Mouse (Mus musculus) C2C12 (cell line): ENCODE measurements around the gene Grrp1. TPM values are rescaled to one million over a fixed set of nuclear protein-coding genes. Genes with fewer than 3 reads are reported as not detected.

Source experiments
- H3K27me3 ChIP-seq: one replicate; pipeline ENCODE4 v1.6.1; 2011; ENCODE audit not compliant: control insufficient read depth, insufficient read depth, insufficient read length
- H3K36me3 ChIP-seq: one replicate; pipeline ENCODE4 v1.6.1; 2011; ENCODE audit not compliant: control insufficient read depth, insufficient read depth
- H3K4me3 ChIP-seq: one replicate; pipeline ENCODE4 v1.5.1; 2011; ENCODE audit warnings: mild to moderate bottlenecking, control low read depth; ENCODE audit not compliant: poor library complexity, insufficient read depth, severe bottlenecking
- H3K79me2 ChIP-seq: one replicate; pipeline ENCODE4 v1.6.1; 2011; ENCODE audit not compliant: control insufficient read depth, insufficient read depth
- H3K79me3 ChIP-seq: one replicate; pipeline ENCODE4 v1.6.1; 2011; ENCODE audit warnings: low read depth, control low read depth
- H3ac ChIP-seq: one replicate; pipeline ENCODE3; 2011; ENCODE audit warnings: low read depth; ENCODE audit not compliant: control insufficient read depth, insufficient read length
- CEBPB ChIP-seq: IDR thresholded peaks from one replicate; pipeline ENCODE4 v1.6.1; 2011; ENCODE audit warnings: low read depth, mild to moderate bottlenecking, control low read depth, moderate library complexity
- CTCF ChIP-seq: IDR thresholded peaks from one replicate; pipeline ENCODE4 v1.5.1; 2011; ENCODE audit not compliant: control insufficient read depth, insufficient read depth, insufficient read length
- FOSL1 ChIP-seq: IDR thresholded peaks from one replicate; pipeline ENCODE4 v1.8.0; 2011; ENCODE audit warnings: mild to moderate bottlenecking, low read length; ENCODE audit not compliant: poor library complexity, insufficient read depth, severe bottlenecking
- MAX ChIP-seq: IDR thresholded peaks from one replicate; pipeline ENCODE4 v1.6.1; 2011; ENCODE audit warnings: mild to moderate bottlenecking, control low read depth
- MYOD1 ChIP-seq: IDR thresholded peaks from one replicate; pipeline ENCODE4 v1.6.1; 2011; ENCODE audit warnings: low read depth; ENCODE audit not compliant: control insufficient read depth, insufficient read length
- MYOG ChIP-seq: IDR thresholded peaks from one replicate; pipeline ENCODE4 v1.6.1; 2011; ENCODE audit not compliant: control insufficient read depth, insufficient read length; ENCODE audit errors: extremely low read depth
- USF1 ChIP-seq: IDR thresholded peaks from one replicate; pipeline ENCODE4 v1.6.1; 2011; ENCODE audit warnings: low read depth, mild to moderate bottlenecking, control low read depth, moderate library complexity
- polyA plus RNA-seq: library from polyadenylated mRNA; unstranded; fragments of >200 nt; fragmentation: generic; extraction: Trizol; gene quantifications from one replicate; pipeline ENCODE4 v1.2.1, GENCODE M21; 2012; ENCODE audit warnings: missing spikeins

Gene Grrp1
- polyA plus RNA-seq, 1 experiment: not detected

DNA sequence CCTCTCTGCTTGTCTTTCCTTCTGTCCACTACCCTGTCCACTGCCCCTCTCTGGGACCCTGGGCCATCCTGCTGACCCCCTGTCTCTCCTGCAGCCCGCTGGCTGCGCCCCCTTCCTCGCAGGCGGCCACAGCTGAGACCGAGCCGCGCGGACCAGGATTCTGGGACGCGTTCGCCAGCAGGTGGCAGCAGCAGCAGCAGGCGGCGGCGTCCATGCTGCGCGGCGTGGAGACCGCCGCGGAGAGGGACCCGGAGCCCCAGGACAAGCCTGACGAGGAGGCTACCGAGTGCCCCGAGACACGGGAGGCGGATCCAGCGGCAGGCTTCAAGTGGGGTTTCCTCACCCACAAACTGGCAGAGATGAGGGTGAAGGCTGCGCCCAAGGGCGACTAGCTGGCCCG lies 4.3 kb downstream of the Grrp1 start:
- no peak overlapping the region for H3ac ChIP-seq
- H3K79me3 ChIP-seq: peaks cover 3% of the 10 kb centered on the region
- TF ChIP-seq CTCF (peak; percentile 96), FOSL1 (no peak), CEBPB (no peak)
- peaks cover 5% of the 10 kb centered on the region for H3K79me2 ChIP-seq
- no peak overlapping the region for H3K4me3 ChIP-seq
- peaks cover 69% of the 10 kb centered on the region for H3K27me3 ChIP-seq
- no peaks in the 10 kb centered on the region for H3K36me3 ChIP-seq

- Histone ChIP-seq H3K79me3 (peaks cover 3% of the 10 kb centered on the region), H3K4me3 (no peak within 1 kb of the TSS), H3K27me3 (peaks cover 41% of the 10 kb centered on the region), H3K79me2 (peaks cover 12% of the 10 kb centered on the region), H3K36me3 (no peaks in the 10 kb centered on the region), H3ac (no peak within 1 kb of the TSS)
- TF ChIP-seq MAX (no peak), CTCF (no peak), CEBPB (no peak), FOSL1 (no peak), MYOG (no peak), MYOD1 (no peak), USF1 (no peak)
Measured at GRCm38 (mm10) chr4:134246719-134247258, 7.1 kb downstream of the Grrp1 start, which contains the start of gene Gm30191. Gene Gm30191 (plus strand): TSS chr4:134246935.

- Histone ChIP-seq H3ac (no peak overlapping the region), H3K27me3 (peaks cover 36% of the 10 kb centered on the region), H3K79me3 (peaks cover 3% of the 10 kb centered on the region), H3K36me3 (no peaks in the 10 kb centered on the region), H3K4me3 (no peak overlapping the region), H3K79me2 (peaks cover 12% of the 10 kb centered on the region)
- no peak for TF ChIP-seq CTCF
- no peak for TF ChIP-seq USF1
- no peak for TF ChIP-seq MYOG
- TF ChIP-seq MAX: no peak
- TF ChIP-seq MYOD1: no peak
- TF ChIP-seq CEBPB: no peak
- TF ChIP-seq FOSL1: no peak
Measured at GRCm38 (mm10) chr4:134246256-134246655, 7.7 kb downstream of the Grrp1 start.

DNA sequence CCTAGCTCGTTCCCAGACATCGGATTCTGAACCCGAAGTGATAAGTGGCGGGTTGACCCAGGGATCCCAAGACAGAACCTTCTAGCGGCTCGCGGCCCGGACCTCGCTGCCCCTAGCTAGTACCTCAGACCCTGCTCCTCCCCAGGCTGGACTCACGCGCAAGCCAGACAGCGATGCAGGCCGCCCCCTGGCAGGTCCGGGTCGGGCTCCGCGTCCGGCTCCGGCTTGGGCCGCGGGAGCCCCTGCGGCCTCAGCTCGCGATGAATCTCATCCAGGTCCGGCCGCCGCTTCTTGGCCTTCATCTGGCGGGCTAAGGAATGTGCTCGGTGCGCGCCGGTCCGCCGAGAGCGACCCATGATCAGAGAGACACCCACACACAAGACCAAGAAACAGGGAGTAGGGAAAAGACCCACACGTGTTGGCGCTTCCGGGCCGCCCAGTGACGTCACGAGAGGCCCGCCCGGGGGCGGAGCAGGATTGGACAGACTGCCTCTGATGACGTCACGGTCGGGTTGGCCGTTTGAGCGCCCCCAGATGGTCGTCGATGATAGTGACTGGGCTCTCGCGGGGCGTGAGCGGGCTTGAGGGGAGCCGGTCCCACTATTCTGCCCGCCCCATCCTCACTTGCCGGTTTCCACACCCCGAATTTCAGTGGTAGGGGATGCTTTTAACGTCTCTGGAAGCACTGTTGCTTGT lies 8.6 kb downstream of the Grrp1 start, which contains the start of gene Zfp593:
Gene Zfp593 (minus strand): TSS at position 445 of the 696 bp plus-strand sequence.
- H3K79me3 ChIP-seq: peaks cover 3% of the 10 kb centered on the region
- TF ChIP-seq MYOD1 (no peak), USF1 (peak; percentile 20), MYOG (no peak), MAX (peak; percentile 80), CTCF (peak; percentile 68), CEBPB (no peak), FOSL1 (no peak)
- peaks cover 12% of the 10 kb centered on the region for H3K79me2 ChIP-seq

GRCm38 (mm10) chr4:134243516-134244250 lies 10.2 kb downstream of the Grrp1 start, which contains the start of gene E130218I03Rik:
Gene E130218I03Rik (plus strand): TSS chr4:134243662.
- Histone ChIP-seq H3K79me2 (peaks cover 12% of the 10 kb centered on the region), H3K27me3 (peaks cover 17% of the 10 kb centered on the region), H3K4me3 (peak within 1 kb of the TSS; percentile 60), H3K36me3 (no peaks in the 10 kb centered on the region), H3ac (no peak within 1 kb of the TSS), H3K79me3 (peaks cover 3% of the 10 kb centered on the region)
- TF ChIP-seq FOSL1 (no peak), MYOG (no peak), USF1 (no peak), CTCF (no peak), CEBPB (no peak)

More for the DNA sequence above, 8.6 kb downstream of the Grrp1 start, which contains the start of gene Zfp593:
- Histone ChIP-seq H3K27me3 (peaks cover 26% of the 10 kb centered on the region), H3ac (peak within 1 kb of the TSS; percentile 89), H3K4me3 (peak within 1 kb of the TSS; percentile 60), H3K36me3 (no peaks in the 10 kb centered on the region)
